Mouse (Mus musculus): ENCODE data around the gene Sarm1. TPM values are rescaled to one million over a fixed set of nuclear protein-coding genes. Genes with fewer than 3 reads are reported as not detected.

Gene Sarm1
- polyA plus RNA-seq, 1 experiment: 2.0 TPM

DNA sequence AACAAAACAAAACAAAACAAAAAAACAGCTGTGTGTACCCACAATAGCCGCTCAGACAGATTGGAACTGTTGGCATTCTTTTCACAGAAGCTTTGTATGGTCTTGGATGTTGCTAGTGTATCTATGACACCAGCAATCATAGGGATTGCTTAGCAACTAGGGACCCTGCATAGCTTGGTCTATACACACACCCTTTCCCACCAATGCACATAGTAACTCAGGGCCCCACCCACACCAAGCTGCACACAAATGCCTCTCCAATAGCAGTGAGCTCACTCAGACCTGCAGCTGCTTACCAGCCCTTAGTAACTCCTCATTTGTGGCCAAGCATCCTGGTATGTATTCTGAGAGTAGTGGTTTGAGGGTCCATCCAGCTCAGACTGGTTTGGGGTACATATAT is 49.3 kb downstream of the Sarm1 start:
- Histone ChIP-seq H3K4me1 (ENCODE audit: control insufficient read depth, insufficient read depth, low read length) (peaks cover 11% of the 10 kb centered on the region), H3K4me3 (ENCODE audit: insufficient read depth, low read length) (no peak overlapping the region), H3K27ac (ENCODE audit: insufficient read depth, low read depth, low read length) (no peak overlapping the region)
- TF ChIP-seq POLR2A (IDR thresholded peaks at IDR 0.05; ENCODE audit: borderline replicate concordance, low read depth, low read length) (no peak), CTCF (IDR thresholded peaks at IDR 0.05; ENCODE audit: low read depth, low read length) (no peak)

- TF ChIP-seq POLR2A (IDR thresholded peaks at IDR 0.05; ENCODE audit: borderline replicate concordance, low read depth, low read length) (no peak), CTCF (IDR thresholded peaks at IDR 0.05; ENCODE audit: low read depth, low read length) (no peak)
- Histone ChIP-seq H3K4me1 (ENCODE audit: control insufficient read depth, insufficient read depth, low read length) (peaks cover 11% of the 10 kb centered on the region), H3K27ac (ENCODE audit: insufficient read depth, low read depth, low read length) (0 out of 2 replicates have a peak overlapping the region, but pooled peaks have one; percentile 20), H3K4me3 (ENCODE audit: insufficient read depth, low read length) (no peak overlapping the region)
Measured at GRCm38 (mm10) chr11:78447168-78447567, 50.4 kb downstream of the Sarm1 start.

GRCm38 (mm10) chr11:78443115-78443514 is 54.4 kb downstream of the Sarm1 start:
- Histone ChIP-seq H3K27ac (ENCODE audit: insufficient read depth, low read depth, low read length) (no peak overlapping the region), H3K4me1 (ENCODE audit: control insufficient read depth, insufficient read depth, low read length) (peaks cover 11% of the 10 kb centered on the region), H3K4me3 (ENCODE audit: insufficient read depth, low read length) (no peak overlapping the region)
- no peak for TF ChIP-seq CTCF (IDR thresholded peaks at IDR 0.05; ENCODE audit: low read depth, low read length)
- TF ChIP-seq POLR2A (IDR thresholded peaks at IDR 0.05; ENCODE audit: borderline replicate concordance, low read depth, low read length): no peak

DNA sequence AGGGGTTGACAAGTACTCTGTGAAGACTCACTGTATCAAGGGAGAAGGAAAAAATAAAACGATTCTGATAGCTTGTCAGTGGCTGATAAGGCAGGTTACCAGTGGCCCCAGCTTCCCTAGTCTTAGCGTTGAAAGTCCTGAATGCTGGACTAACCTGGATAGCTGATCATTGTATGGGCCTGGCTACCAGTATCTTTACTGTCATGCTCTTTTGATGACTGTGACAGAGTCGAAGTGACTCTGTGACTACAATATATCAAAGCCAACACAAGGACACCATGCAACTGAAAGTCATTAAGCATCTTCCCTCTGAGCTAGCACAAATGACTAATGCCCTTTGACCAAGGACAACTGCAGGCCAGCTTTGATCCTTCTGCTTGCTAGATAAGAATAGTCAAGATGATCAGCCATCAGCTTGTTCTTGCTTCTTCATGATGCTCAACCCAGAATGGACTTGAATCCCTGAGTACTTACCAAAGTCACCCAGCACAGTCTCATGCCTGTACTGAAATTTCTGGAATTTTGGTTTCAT is 59.1 kb downstream of the Sarm1 start:
- no peak overlapping the region for H3K27ac ChIP-seq (ENCODE audit: insufficient read depth, low read depth, low read length)
- H3K4me1 ChIP-seq (ENCODE audit: control insufficient read depth, insufficient read depth, low read length): no peaks in the 10 kb centered on the region
- H3K4me3 ChIP-seq (ENCODE audit: insufficient read depth, low read length): no peak overlapping the region
- no peak for TF ChIP-seq POLR2A (IDR thresholded peaks at IDR 0.05; ENCODE audit: borderline replicate concordance, low read depth, low read length)
- TF ChIP-seq CTCF (IDR thresholded peaks at IDR 0.05; ENCODE audit: low read depth, low read length): no peak

GRCm38 (mm10) chr11:78437182-78437581 is 60.4 kb downstream of the Sarm1 start:
- Histone ChIP-seq H3K4me1 (ENCODE audit: control insufficient read depth, insufficient read depth, low read length) (no peaks in the 10 kb centered on the region), H3K4me3 (ENCODE audit: insufficient read depth, low read length) (no peak overlapping the region), H3K27ac (ENCODE audit: insufficient read depth, low read depth, low read length) (no peak overlapping the region)
- TF ChIP-seq CTCF (IDR thresholded peaks at IDR 0.05; ENCODE audit: low read depth, low read length): no peak
- no peak for TF ChIP-seq POLR2A (IDR thresholded peaks at IDR 0.05; ENCODE audit: borderline replicate concordance, low read depth, low read length)

DNA sequence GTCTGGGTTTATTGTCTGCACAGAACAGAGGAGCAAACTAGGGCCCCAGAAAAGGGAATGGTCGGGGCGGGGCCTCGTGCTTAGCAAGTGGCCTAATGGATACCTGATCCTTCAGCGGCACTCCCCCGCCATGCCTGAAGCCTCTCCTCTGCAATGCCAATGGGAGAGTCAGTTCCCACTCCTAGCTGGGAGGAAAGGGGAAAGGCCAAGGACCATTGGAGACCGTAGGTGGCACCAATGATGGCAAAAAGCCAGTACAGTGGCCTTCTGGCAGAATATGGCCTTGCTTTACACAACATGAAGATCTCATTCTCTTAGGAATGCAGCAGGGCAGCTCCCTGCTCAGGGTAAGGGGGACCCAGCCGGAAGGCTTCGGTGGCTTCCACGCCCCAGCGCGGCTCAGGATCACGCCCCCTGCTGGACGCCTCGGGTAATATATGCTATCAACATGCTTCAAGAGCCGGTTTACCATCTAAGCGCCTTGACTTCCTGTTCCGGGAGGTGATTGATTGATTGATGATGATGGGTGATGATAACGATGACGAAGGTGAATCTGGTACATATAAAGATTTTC is 61.7 kb downstream of the Sarm1 start:
- no peak overlapping the region for H3K4me3 ChIP-seq (ENCODE audit: insufficient read depth, low read length)
- TF ChIP-seq POLR2A (IDR thresholded peaks at IDR 0.05; ENCODE audit: borderline replicate concordance, low read depth, low read length) (no peak), CTCF (IDR thresholded peaks at IDR 0.05; ENCODE audit: low read depth, low read length) (peak; percentile 93)
- H3K4me1 ChIP-seq (ENCODE audit: control insufficient read depth, insufficient read depth, low read length): no peaks in the 10 kb centered on the region

GRCm38 (mm10) chr11:78434052-78434451 is 63.5 kb downstream of the Sarm1 start:
- H3K4me3 ChIP-seq (ENCODE audit: insufficient read depth, low read length): no peak overlapping the region
- no peaks in the 10 kb centered on the region for H3K4me1 ChIP-seq (ENCODE audit: control insufficient read depth, insufficient read depth, low read length)
- no peak overlapping the region for H3K27ac ChIP-seq (ENCODE audit: insufficient read depth, low read depth, low read length)
- TF ChIP-seq POLR2A (IDR thresholded peaks at IDR 0.05; ENCODE audit: borderline replicate concordance, low read depth, low read length) (no peak), CTCF (IDR thresholded peaks at IDR 0.05; ENCODE audit: low read depth, low read length) (no peak)

More for the DNA sequence above, 61.7 kb downstream of the Sarm1 start:
- no peak overlapping the region for H3K27ac ChIP-seq (ENCODE audit: insufficient read depth, low read depth, low read length)

DNA sequence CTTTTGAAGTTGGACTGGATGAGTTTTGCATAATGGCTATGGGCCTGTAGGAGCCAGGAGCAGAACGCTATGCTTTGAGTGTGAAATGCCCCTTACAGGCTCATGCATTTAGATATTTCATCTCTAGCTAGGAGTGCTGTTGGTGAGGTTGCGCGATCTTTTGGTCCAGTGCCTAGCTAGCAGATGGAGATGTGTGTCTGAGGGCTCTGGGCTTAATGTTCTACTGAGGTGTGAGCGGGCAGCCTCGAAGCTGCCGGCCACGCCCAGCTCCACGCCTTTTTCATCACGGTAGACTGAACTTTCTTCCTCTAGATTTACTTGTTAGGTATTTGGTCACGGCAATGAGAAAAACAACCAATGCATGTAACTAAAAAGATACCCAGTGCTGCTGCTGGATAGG is 66.4 kb downstream of the Sarm1 start:
- Histone ChIP-seq H3K4me1 (ENCODE audit: control insufficient read depth, insufficient read depth, low read length) (no peaks in the 10 kb centered on the region), H3K4me3 (ENCODE audit: insufficient read depth, low read length) (no peak overlapping the region), H3K27ac (ENCODE audit: insufficient read depth, low read depth, low read length) (no peak overlapping the region)
- TF ChIP-seq POLR2A (IDR thresholded peaks at IDR 0.05; ENCODE audit: borderline replicate concordance, low read depth, low read length) (no peak), CTCF (IDR thresholded peaks at IDR 0.05; ENCODE audit: low read depth, low read length) (no peak)

DNA sequence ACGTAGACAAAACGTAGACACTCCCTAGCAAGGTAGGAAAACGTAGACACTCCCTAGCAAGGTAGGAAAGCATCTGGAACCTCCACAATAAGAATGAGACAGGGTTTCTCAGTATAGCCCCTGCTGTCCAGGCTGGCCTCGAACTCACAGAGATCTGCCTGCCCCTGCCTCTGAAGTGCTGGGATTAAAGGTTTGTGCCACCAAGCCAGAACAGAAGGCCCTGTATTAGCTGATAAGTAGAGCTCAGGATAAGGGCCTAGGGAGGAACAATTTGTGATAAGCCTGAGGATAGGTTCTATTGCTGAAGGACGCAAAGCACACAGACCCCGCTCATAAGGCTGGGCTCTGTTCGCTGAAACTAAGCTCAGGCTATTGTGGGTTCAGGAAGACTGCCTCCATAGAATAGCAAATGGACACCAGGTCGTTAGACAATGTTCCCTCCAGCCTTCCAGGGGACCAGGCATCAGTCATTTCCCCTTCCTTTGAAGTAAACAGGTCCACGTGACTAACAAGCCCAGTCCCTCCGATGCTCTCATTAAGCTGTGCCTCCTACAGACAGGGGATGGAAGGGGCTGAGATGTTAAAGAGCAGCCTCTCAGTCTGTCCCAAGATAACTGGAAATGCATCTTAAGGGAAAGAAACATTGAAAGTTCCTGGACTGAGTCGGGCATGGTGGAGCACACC is 67.2 kb downstream of the Sarm1 start:
- no peak for TF ChIP-seq POLR2A (IDR thresholded peaks at IDR 0.05; ENCODE audit: borderline replicate concordance, low read depth, low read length)
- TF ChIP-seq CTCF (IDR thresholded peaks at IDR 0.05; ENCODE audit: low read depth, low read length): no peak
- H3K4me3 ChIP-seq (ENCODE audit: insufficient read depth, low read length): no peak overlapping the region
- H3K4me1 ChIP-seq (ENCODE audit: control insufficient read depth, insufficient read depth, low read length): no peaks in the 10 kb centered on the region
- no peak overlapping the region for H3K27ac ChIP-seq (ENCODE audit: insufficient read depth, low read depth, low read length)

GRCm38 (mm10) chr11:78428309-78428708 is 69.2 kb downstream of the Sarm1 start:
- TF ChIP-seq CTCF (IDR thresholded peaks at IDR 0.05; ENCODE audit: low read depth, low read length) (no peak), POLR2A (IDR thresholded peaks at IDR 0.05; ENCODE audit: borderline replicate concordance, low read depth, low read length) (no peak)

More at GRCm38 (mm10) chr11:78428309-78428708, 69.2 kb downstream of the Sarm1 start:
- H3K4me1 ChIP-seq (ENCODE audit: control insufficient read depth, insufficient read depth, low read length): no peaks in the 10 kb centered on the region
- H3K4me3 ChIP-seq (ENCODE audit: insufficient read depth, low read length): no peak overlapping the region
- no peak overlapping the region for H3K27ac ChIP-seq (ENCODE audit: insufficient read depth, low read depth, low read length)
